Mouse (Mus musculus) bone marrow macrophage, adult 2 months (primary cell): ENCODE measurements at regions not wholly inside any gene's neighbourhood (a gene's known extent, or its start where the extent isn't known, plus 50 kb on each side); places are given as distances from the start of the nearest gene placed in this dataset.

Experiments used
- CTCF ChIP-seq: IDR thresholded peaks from 2 replicates; pipeline ENCODE4 v1.5.1; 2012; ENCODE audit warnings: low read depth, mild to moderate bottlenecking, low read length, moderate library complexity
- POLR2A ChIP-seq: IDR thresholded peaks from 2 replicates; pipeline ENCODE4 v1.6.1; 2012; ENCODE audit warnings: mild to moderate bottlenecking, low read depth, low read length, borderline replicate concordance

GRCm38 (mm10) chr14:60540111-60540510 is 93.7 kb upstream of the Spata13 start:
- TF ChIP-seq POLR2A (no peak), CTCF (no peak)
